Mouse (Mus musculus) heart, embryonic 15.5 days (tissue): Measurements from ENCODE around the gene Specc1l. TPM values are rescaled to one million over a fixed set of nuclear protein-coding genes. Genes with fewer than 3 reads are reported as not detected.

Source experiments
- ATAC-seq: fragments of 200-750 bp; cut with Nextera tagmentation; replicated peaks from 2 replicates; pipeline ENCODE4 v1.8.0; 2017; ENCODE audit warnings: low read depth, moderate TSS enrichment; ENCODE audit not compliant: insufficient number of reproducible peaks, insufficient read depth, low FRiP score
- H3K27ac ChIP-seq: fragments of 300-500 bp; sonication (generic); 2 replicates; pipeline ENCODE4 v1.5.1; 2015; ENCODE audit warnings: mild to moderate bottlenecking, inconsistent platforms
- H3K27me3 ChIP-seq: fragments of 300-500 bp; sonication (generic); 2 replicates; pipeline ENCODE4 v1.6.1; 2015; ENCODE audit warnings: inconsistent platforms
- H3K36me3 ChIP-seq: fragments of 300-500 bp; sonication (generic); 2 replicates; pipeline ENCODE4 v1.6.1; 2015; ENCODE audit warnings: mild to moderate bottlenecking, inconsistent platforms
- H3K4me1 ChIP-seq: fragments of 300-500 bp; sonication (generic); replicated peaks from 2 replicates; pipeline ENCODE4 v1.6.1; 2015; ENCODE audit warnings: inconsistent platforms
- H3K4me2 ChIP-seq: fragments of 300-500 bp; sonication (generic); 2 replicates; pipeline ENCODE4 v1.6.1; 2015; ENCODE audit warnings: inconsistent platforms, mild to moderate bottlenecking, moderate library complexity
- H3K4me3 ChIP-seq: fragments of 300-500 bp; sonication (generic); 2 replicates; pipeline ENCODE4 v1.5.1; 2015; ENCODE audit warnings: mild to moderate bottlenecking, inconsistent platforms
- H3K9ac ChIP-seq: fragments of 300-500 bp; sonication (generic); 2 replicates; pipeline ENCODE4 v1.6.1; 2015; ENCODE audit warnings: mild to moderate bottlenecking, inconsistent platforms
- H3K9me3 ChIP-seq: fragments of 300-500 bp; sonication (generic); replicated peaks from 2 replicates; pipeline ENCODE4 v1.6.1; 2016; ENCODE audit warnings: inconsistent platforms
- WGBS: fragments of 180-500 bp; shearing (Covaris S2); methylation state at CpG from one replicate; pipeline ENCODE4 v1.1.7; 2015; ENCODE audit warnings: mixed read lengths; 5-methylcytosine and 5-hydroxymethylcytosine counted together
- polyA plus RNA-seq: library from polyadenylated mRNA; unstranded; fragments of >200 nt; fragmentation: Nextera tagmentation; extraction: Ambion mirVana; gene quantifications from 2 replicates; pipeline ENCODE4 v1.2.1, GENCODE M21; 2015

Specc1l gene
- polyA plus RNA-seq, 1 experiment from 2014 or later = 19.4 TPM

DNA sequence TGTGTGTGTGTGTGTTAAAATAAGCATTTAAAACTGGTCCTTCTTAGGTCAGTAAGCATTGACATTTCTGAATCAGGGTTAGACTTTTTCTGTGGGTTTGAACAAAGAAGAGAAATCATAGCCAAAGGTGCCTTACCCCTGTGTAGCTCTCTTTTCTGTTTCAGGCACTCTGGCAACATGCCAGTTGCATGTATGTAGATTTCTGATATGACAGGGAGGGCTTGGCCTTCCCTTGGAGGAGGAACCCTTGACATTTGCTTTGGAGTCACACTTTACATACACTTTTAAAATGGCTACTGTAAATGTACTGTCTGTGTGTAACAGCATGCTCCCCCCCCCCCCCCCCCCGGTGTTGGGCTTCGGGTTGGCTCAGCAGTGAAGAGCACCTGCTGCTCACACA is 12.8 kb downstream of the Specc1l start:
- no peak overlapping the region for H3K27ac ChIP-seq
- H3K4me3 ChIP-seq = no peak overlapping the region
- H3K9me3 ChIP-seq = no peaks in the 10 kb centered on the region
- no peak overlapping the region for H3K9ac ChIP-seq
- no peaks in the 10 kb centered on the region for H3K27me3 ChIP-seq
- H3K4me1 ChIP-seq = peaks cover 38% of the 10 kb centered on the region
- no peak for ATAC-seq
- WGBS = 0% methylated on average over 1 of the region's 2 CpGs
- H3K4me2 ChIP-seq = no peak overlapping the region
- no peaks in the 10 kb centered on the region for H3K36me3 ChIP-seq

DNA sequence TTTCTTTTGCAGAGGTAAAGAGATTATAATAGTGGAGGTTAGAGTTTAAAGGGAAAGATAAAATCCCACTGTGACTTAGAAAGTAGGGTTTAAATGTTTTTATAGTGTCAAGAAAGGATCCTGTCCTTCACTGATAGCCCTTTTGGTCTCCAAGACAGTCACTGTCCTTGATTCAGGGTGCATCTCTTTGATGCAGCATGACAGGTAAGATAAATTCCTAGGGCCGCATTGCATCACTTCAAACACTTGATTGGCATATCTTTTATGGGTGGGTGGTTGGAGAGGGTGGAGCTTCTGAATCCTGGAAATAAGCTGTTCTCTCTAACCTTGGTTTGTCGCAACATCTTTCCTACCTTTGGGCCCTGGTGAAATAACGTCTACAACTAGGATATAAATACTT is 15.5 kb downstream of the Specc1l start:
- Histone ChIP-seq H3K4me2 (no peak overlapping the region), H3K4me1 (peaks cover 15% of the 10 kb centered on the region), H3K27me3 (no peaks in the 10 kb centered on the region), H3K9ac (no peak overlapping the region), H3K9me3 (no peaks in the 10 kb centered on the region), H3K27ac (no peak overlapping the region), H3K36me3 (0 out of 2 replicates have a peak, but pooled peaks cover 5% of the 10 kb centered on the region), H3K4me3 (no peak overlapping the region)
- WGBS = 82% methylated on average over 3 of the region's 3 CpGs
- no peak for ATAC-seq

DNA sequence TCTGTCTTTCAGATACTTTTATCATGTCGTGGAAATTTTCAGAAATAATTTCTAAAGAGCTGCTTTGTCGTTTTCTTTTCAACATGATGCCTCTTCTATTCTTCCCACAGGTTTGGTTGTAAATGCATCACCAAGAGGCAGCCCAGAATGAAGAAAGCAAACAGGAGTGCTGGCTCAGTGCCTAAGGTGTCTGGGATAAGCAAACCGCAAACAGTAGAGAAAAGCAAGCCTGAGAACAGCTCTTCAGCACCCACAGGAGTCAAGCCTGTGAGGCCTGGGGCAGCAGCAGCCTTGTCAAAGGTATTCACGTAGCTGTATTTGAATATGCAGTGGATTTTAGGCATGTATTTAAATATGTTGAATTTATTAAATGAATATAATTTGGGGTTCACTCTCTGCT is 18.7 kb downstream of the Specc1l start:
- H3K4me3 ChIP-seq = no peak overlapping the region
- H3K27ac ChIP-seq = no peak overlapping the region
- H3K9me3 ChIP-seq = no peaks in the 10 kb centered on the region
- WGBS = 71% methylated on average over 4 of the region's 4 CpGs
- H3K9ac ChIP-seq = no peak overlapping the region
- H3K4me1 ChIP-seq = no peaks in the 10 kb centered on the region
- no peaks in the 10 kb centered on the region for H3K27me3 ChIP-seq
- H3K4me2 ChIP-seq = no peak overlapping the region
- H3K36me3 ChIP-seq = 0 out of 2 replicates have a peak, but pooled peaks cover 5% of the 10 kb centered on the region
- no peak for ATAC-seq

DNA sequence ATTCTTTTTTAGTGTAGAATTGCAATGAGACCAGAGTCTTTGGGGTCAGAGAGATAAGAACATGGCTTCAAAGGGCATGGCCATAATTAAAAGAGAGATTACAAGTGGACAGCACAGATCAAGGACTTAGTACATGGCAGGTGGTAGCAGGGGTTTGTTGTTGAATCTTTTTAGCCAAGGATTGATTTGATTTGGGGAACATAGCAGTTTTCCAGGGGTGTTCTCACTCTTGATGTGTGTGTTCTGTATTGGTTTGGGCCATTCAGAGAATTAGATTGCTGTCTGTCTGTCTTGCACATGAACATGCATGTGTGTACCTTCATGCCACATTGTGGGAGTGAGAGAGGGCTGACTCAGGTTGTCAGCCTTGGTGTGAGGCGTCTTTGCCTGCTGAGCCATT is 20.0 kb downstream of the Specc1l start:
- Histone ChIP-seq H3K36me3 (0 out of 2 replicates have a peak, but pooled peaks cover 5% of the 10 kb centered on the region), H3K4me2 (no peak overlapping the region), H3K27ac (no peak overlapping the region), H3K4me3 (no peak overlapping the region), H3K9ac (no peak overlapping the region), H3K4me1 (no peaks in the 10 kb centered on the region), H3K27me3 (no peaks in the 10 kb centered on the region), H3K9me3 (no peaks in the 10 kb centered on the region)
- WGBS = 90% methylated on average over 1 of the region's 1 CpGs
- ATAC-seq = no peak

DNA sequence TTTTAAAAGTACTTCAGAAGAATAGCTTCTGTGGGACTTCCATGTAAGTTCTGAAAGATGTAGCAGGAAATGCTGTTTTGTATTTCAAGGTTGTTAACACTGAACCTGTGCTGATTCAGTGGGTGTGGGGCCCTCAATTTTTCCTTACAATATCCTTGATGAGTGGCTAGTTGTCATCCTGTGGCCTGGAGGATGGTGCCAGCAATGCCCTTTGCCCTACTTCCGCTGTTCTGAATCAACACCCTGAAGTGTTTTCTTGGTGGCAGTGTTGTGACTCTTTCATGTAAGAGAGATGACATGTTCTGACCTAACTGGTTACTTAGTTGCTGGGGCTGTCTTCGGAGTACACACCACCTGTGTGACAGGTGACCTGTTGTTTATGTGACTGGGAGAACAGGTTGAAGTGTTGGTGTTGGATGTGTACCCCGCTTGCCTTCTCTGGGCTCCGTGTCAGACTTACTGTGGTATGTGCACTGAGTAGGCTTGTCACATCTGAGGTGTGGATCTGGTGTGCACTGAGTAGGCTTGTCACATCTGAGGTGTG is 20.8 kb downstream of the Specc1l start:
- H3K9ac ChIP-seq = no peak overlapping the region
- H3K4me1 ChIP-seq = no peaks in the 10 kb centered on the region
- 0 out of 2 replicates have a peak, but pooled peaks cover 5% of the 10 kb centered on the region for H3K36me3 ChIP-seq
- no peak overlapping the region for H3K27ac ChIP-seq
- H3K4me2 ChIP-seq = no peak overlapping the region
- WGBS = 94% methylated on average over 4 of the region's 4 CpGs
- H3K9me3 ChIP-seq = no peaks in the 10 kb centered on the region
- no peak for ATAC-seq
- no peaks in the 10 kb centered on the region for H3K27me3 ChIP-seq
- H3K4me3 ChIP-seq = no peak overlapping the region

DNA sequence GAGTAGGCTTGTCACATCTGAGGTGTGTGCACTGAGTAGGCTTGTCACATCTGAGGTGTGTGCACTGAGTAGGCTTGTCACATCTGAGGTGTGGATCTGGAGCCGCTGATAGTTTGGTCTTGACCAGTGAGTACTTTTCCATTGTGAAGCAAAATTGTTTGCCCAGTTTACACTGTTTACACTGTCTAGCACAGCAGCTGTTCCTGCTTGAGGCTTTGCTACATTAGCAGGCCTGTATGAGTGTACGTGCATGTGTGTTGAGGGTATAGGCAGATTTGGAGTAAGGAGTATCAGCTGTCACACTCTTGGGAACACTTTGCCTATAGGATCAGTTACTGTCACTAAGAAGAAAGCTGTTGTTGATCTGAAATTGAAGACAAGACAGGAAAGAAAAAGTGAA is 21.6 kb downstream of the Specc1l start:
- Histone ChIP-seq H3K27me3 (no peaks in the 10 kb centered on the region), H3K4me2 (no peak overlapping the region), H3K9me3 (no peaks in the 10 kb centered on the region), H3K4me1 (no peaks in the 10 kb centered on the region), H3K36me3 (peaks cover 8% of the 10 kb centered on the region; the same call in 1 of the 2 replicates), H3K27ac (no peak overlapping the region), H3K9ac (no peak overlapping the region), H3K4me3 (no peak overlapping the region)
- WGBS = 83% methylated on average over 2 of the region's 2 CpGs
- no peak for ATAC-seq

DNA sequence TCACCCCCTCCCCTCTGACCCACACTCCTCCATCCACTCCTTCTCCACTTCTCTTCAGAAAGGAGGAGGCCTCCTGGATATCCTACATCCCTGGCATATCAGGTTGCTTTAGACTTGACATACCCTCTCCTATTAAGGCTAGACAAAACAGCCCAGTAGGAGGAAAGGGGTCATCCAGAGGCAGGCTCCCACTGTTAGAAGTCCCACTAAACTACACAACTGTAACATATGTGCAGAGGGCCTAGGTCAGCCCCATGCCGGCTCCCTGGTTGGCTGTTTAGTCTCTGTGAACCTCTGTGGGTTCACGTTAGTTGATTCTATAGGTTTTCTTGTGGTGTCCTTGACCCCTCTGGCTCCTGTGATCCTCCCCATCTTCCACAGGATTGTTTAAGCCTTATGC is 23.9 kb downstream of the Specc1l start:
- Histone ChIP-seq H3K4me3 (no peak overlapping the region), H3K36me3 (peaks cover 8% of the 10 kb centered on the region; the same call in 1 of the 2 replicates), H3K4me1 (no peaks in the 10 kb centered on the region), H3K4me2 (no peak overlapping the region), H3K9me3 (no peaks in the 10 kb centered on the region), H3K9ac (no peak overlapping the region), H3K27me3 (no peaks in the 10 kb centered on the region), H3K27ac (no peak overlapping the region)
- no peak for ATAC-seq
- 89% methylated on average over 2 of the region's 2 CpGs for WGBS

DNA sequence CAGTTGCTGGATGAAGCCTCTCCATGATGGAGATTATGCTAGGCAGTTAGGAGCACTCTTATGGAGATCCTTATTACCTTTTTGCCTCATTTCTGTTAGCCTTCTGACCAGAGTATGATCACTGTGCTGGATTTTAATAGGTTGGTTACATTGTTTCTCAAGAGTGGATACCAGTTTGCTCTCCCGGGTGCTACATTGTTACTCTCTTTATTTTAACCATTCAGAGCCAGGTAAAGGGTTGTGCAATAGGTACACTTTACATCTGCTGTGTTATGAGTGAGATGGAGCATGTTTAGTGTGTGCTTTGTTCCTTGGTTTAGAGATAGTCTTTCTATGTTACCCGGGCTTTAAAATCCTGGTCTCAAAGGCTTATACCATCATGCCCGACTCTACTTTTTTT is 24.3 kb downstream of the Specc1l start:
- Histone ChIP-seq H3K4me3 (no peak overlapping the region), H3K4me2 (no peak overlapping the region), H3K9me3 (no peaks in the 10 kb centered on the region), H3K27ac (no peak overlapping the region), H3K27me3 (no peaks in the 10 kb centered on the region), H3K36me3 (peaks cover 11% of the 10 kb centered on the region; the same call in 1 of the 2 replicates), H3K9ac (no peak overlapping the region), H3K4me1 (no peaks in the 10 kb centered on the region)
- no peak for ATAC-seq
- WGBS = 96% methylated on average over 3 of the region's 3 CpGs

DNA sequence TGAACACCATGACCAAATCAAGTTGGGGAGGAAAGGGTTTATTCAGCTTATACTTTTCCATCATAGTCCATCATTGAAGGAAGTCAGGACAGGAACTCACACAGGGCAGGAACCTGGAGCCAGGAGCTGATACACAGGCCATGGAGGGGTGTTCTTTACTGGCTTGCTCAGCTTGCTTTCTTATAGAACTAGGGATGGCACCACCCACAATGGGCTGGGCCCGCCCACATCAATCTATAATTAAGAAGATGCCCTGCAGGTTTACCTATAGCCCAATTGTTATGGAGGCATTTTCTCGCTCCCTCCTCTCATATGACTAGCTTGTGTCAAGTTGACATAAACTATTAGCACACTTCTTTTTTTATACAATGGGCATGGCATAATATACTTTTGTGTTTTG is 25.3 kb downstream of the Specc1l start:
- Histone ChIP-seq H3K4me2 (no peak overlapping the region), H3K9me3 (no peaks in the 10 kb centered on the region), H3K27ac (no peak overlapping the region), H3K9ac (no peak overlapping the region), H3K27me3 (no peaks in the 10 kb centered on the region), H3K4me3 (no peak overlapping the region), H3K4me1 (no peaks in the 10 kb centered on the region), H3K36me3 (peaks cover 17% of the 10 kb centered on the region)
- no peak for ATAC-seq
- WGBS = 93% methylated on average over 2 of the region's 2 CpGs

DNA sequence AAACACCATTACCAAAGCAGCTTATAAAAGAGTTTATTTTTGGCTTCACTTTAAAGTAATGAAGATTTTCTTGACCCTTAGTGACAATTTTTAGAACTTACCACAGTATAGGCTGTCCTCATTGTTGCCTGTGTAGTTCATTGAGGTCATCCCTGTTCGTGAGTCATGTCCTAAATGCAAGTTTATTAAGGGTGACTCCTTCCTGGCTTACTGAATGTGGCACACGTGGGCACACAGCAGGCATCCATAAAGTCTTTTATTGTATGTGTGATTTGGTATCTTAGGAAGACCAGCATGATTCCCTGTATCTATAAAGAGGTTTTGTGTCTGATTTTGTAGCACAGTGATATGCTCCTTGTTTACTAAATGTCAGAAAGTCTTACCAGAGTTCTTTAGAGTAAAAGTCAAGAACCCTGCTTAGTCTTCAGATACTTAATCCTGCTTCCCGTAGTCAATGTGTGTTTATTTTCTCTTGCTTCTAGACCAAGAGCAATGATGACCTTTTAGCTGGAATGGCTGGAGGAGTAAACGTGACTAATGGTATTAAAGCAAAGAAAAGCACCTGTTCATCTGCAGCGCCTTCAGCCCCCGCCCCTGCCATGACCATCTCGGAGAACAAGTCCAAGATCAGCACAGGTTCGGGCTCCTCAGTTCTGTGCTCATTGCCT is 28.8 kb downstream of the Specc1l start:
- Histone ChIP-seq H3K27me3 (no peaks in the 10 kb centered on the region), H3K9ac (no peak overlapping the region), H3K9me3 (no peaks in the 10 kb centered on the region), H3K4me3 (no peak overlapping the region), H3K4me2 (no peak overlapping the region), H3K27ac (no peak overlapping the region), H3K36me3 (peaks cover 45% of the 10 kb centered on the region), H3K4me1 (peaks cover 1% of the 10 kb centered on the region; the same call in 1 of the 2 replicates)
- 81% methylated on average over 8 of the region's 8 CpGs for WGBS
- ATAC-seq = no peak

DNA sequence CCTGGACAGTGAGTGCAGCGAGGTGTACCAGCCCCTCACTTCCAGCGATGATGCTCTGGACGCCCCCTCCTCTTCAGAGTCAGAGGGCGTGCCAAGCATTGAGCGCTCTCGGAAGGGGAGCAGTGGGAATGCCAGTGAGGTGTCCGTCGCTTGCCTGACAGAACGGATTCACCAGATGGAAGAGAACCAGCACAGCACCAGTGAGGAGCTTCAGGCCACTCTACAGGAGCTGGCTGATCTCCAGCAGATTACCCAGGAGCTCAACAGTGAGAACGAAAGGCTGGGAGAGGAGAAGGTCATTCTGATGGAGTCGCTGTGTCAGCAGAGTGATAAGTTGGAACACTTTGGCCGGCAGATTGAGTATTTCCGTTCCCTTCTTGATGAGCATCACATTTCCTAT is 33.9 kb downstream of the Specc1l start:
- Histone ChIP-seq H3K4me2 (no peak overlapping the region), H3K36me3 (peaks cover 76% of the 10 kb centered on the region), H3K27ac (no peak overlapping the region), H3K27me3 (no peaks in the 10 kb centered on the region), H3K4me1 (peaks cover 6% of the 10 kb centered on the region), H3K9ac (no peak overlapping the region), H3K4me3 (no peak overlapping the region), H3K9me3 (no peaks in the 10 kb centered on the region)
- WGBS = 76% methylated on average over 13 of the region's 13 CpGs
- no peak for ATAC-seq

DNA sequence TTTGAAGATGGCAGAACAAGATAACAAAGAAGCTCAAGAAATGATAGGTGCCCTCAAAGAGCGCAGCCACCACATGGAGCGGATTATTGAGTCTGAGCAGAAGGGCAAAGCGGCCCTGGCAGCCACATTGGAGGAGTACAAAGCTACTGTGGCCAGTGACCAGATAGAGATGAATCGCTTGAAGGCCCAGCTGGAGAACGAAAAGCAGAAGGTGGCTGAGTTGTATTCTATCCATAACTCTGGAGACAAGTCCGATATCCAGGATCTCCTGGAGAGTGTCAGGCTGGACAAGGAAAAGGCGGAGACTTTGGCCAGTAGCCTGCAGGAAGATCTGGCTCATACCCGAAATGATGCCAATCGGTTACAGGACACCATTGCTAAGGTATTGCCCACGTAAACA is 34.5 kb downstream of the Specc1l start:
- Histone ChIP-seq H3K4me3 (no peak overlapping the region), H3K27ac (no peak overlapping the region), H3K9me3 (no peaks in the 10 kb centered on the region), H3K9ac (no peak overlapping the region), H3K27me3 (no peaks in the 10 kb centered on the region), H3K36me3 (peaks cover 72% of the 10 kb centered on the region), H3K4me1 (peaks cover 6% of the 10 kb centered on the region), H3K4me2 (no peak overlapping the region)
- 85% methylated on average over 10 of the region's 10 CpGs for WGBS
- no peak for ATAC-seq
